Mouse (Mus musculus) liver, adult 2 months (tissue): ENCODE measurements around the gene Myh6. TPM values are rescaled to one million over a fixed set of nuclear protein-coding genes. Genes with fewer than 3 reads are reported as not detected.

Experiments
- DNase-seq: peaks from one replicate; pipeline ENCODE4 v3.0.0-alpha.2; 2011; ENCODE audit warnings: low read depth, low spot score; ENCODE audit errors: extremely low read depth
- H3K27ac ChIP-seq: fragments of 200-500 bp; replicated peaks from 2 replicates; pipeline ENCODE4 v1.5.1; 2012; ENCODE audit warnings: low read depth, mild to moderate bottlenecking, control low read depth, inconsistent platforms, low read length; ENCODE audit not compliant: insufficient read depth
- H3K27me3 ChIP-seq: fragments of 200-500 bp; 2 replicates; pipeline ENCODE4 v1.6.1; 2012; ENCODE audit warnings: mild to moderate bottlenecking, moderate library complexity, low read length, inconsistent platforms; ENCODE audit not compliant: control insufficient read depth, insufficient read depth
- H3K36me3 ChIP-seq: fragments of 200-500 bp; 2 replicates; pipeline ENCODE4 v1.6.1; 2012; ENCODE audit warnings: low read length, inconsistent platforms; ENCODE audit not compliant: control insufficient read depth, insufficient read depth
- H3K4me1 ChIP-seq: fragments of 200-500 bp; 2 replicates; pipeline ENCODE4 v1.6.1; 2011; ENCODE audit warnings: low read length; ENCODE audit not compliant: control insufficient read depth, insufficient read depth
- H3K4me3 ChIP-seq: fragments of 200-500 bp; 2 replicates; pipeline ENCODE4 v1.5.1; 2011; ENCODE audit warnings: low read depth, mild to moderate bottlenecking, control low read depth, low read length, moderate library complexity; ENCODE audit not compliant: insufficient read depth
- H3K79me2 ChIP-seq: fragments of 200-500 bp; 2 replicates; pipeline ENCODE4 v1.6.1; 2012; ENCODE audit warnings: inconsistent platforms, mild to moderate bottlenecking, low read length, moderate library complexity; ENCODE audit not compliant: control insufficient read depth, insufficient read depth
- H3K9ac ChIP-seq: fragments of 200-500 bp; 2 replicates; pipeline ENCODE4 v1.6.1; 2012; ENCODE audit warnings: low read depth, mild to moderate bottlenecking, control low read depth, inconsistent platforms, low read length
- CTCF ChIP-seq: fragments of 200-500 bp; IDR thresholded peaks from 2 replicates; pipeline ENCODE4 v1.5.1; 2011; ENCODE audit warnings: low read depth, low read length, control low read depth
- POLR2A ChIP-seq: fragments of 200-500 bp; IDR thresholded peaks from 2 replicates; pipeline ENCODE4 v1.6.1; 2011; ENCODE audit warnings: low read length, control low read depth; ENCODE audit not compliant: insufficient read depth; ENCODE audit errors: extremely low read depth
- WGBS: fragments of 180-500 bp; shearing (Covaris S2); methylation state at CpG from one replicate; pipeline ENCODE4 v1.1.7; 2018; 5-methylcytosine and 5-hydroxymethylcytosine counted together
- polyA plus RNA-seq: library from polyadenylated mRNA; depleted of rRNA; stranded (reverse); fragments of >200 nt; gene quantifications from 2 replicates; pipeline ENCODE4 v1.2.3, GENCODE M21; 2012
- total RNA-seq: library from RNA; depleted of rRNA; stranded (reverse); fragments of >200 nt; gene quantifications from 2 replicates; pipeline ENCODE4 v1.2.3, GENCODE M21; 2014

Myh6 gene
- total and polyA plus RNA-seq, 2 experiments = 0.02 TPM; not detected in 1

DNA sequence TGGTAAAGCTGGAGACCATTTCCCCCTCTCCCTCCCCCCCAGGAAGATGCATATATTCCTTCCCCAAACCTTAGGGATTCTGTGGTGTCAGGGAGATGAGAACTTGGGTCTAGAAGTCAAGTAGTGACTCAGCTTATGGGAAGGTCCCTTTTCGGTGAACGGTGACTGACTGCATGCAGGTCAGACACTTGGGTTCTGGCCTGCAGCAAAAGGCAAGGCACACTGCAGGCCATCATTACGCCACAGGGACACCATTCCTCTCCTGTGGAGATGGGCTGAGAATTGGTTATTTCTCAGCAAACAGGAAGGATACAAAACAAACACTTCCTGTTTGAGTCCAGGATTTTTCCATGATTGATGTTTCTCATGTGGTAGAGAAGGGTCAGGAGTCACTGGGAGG is 7.5 kb downstream of the Myh6 start:
- no peak overlapping the region for H3K27ac ChIP-seq
- no peaks in the 10 kb centered on the region for H3K27me3 ChIP-seq
- TF ChIP-seq POLR2A = no peak
- no peak for TF ChIP-seq CTCF
- no peaks in the 10 kb centered on the region for H3K79me2 ChIP-seq
- no peaks in the 10 kb centered on the region for H3K36me3 ChIP-seq
- H3K9ac ChIP-seq = no peak overlapping the region
- H3K4me3 ChIP-seq = no peak overlapping the region
- WGBS = 77% methylated on average over 3 of the region's 3 CpGs
- no peaks in the 10 kb centered on the region for H3K4me1 ChIP-seq
- DNase-seq = no peak

DNA sequence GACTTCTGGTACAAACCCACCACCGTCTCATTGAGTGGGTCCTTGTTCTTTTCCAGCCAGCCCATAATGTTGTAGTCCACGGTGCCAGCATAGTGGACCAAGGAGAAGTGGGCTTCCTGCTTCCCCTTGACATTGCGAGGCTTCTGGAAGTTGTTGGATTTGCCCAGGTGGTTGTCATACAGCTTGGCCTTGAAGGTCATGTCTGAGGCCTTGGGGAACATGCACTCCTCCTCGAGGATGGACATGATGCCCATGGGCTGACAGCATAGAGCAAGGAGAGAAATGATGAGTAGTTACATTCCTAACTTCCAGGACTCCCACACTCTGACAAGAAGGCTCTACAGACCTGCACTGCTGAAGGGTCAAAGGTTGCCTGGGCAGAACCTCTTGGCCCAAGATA is 8.2 kb downstream of the Myh6 start:
- no peak for TF ChIP-seq POLR2A
- TF ChIP-seq CTCF = no peak
- WGBS = 81% methylated on average over 4 of the region's 4 CpGs
- H3K9ac ChIP-seq = no peak overlapping the region
- no peaks in the 10 kb centered on the region for H3K36me3 ChIP-seq
- no peak for DNase-seq
- no peak overlapping the region for H3K4me3 ChIP-seq
- H3K27ac ChIP-seq = no peak overlapping the region
- no peaks in the 10 kb centered on the region for H3K79me2 ChIP-seq
- H3K27me3 ChIP-seq = no peaks in the 10 kb centered on the region
- H3K4me1 ChIP-seq = no peaks in the 10 kb centered on the region

DNA sequence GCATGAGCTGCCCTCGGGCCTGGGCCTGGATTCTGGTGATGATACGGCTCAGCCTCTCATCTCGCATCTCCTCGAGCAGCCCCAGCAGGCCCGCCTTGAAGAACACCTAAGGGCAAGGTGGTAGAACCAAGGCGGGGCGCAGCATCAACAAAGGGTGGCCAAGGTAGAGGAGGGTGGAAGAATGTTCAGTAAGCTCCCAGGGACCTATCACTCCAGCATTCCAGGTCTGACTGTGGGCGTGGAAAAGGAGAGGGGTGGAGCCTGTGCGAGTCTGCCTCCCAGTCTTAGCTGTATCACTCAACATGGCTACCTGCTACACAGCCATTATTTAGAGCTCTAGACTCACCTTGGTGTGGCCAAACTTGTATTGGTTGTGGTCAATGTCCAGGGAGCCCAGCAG is 10.2 kb downstream of the Myh6 start:
- Histone ChIP-seq H3K4me1 (no peaks in the 10 kb centered on the region), H3K4me3 (no peak overlapping the region), H3K27me3 (no peaks in the 10 kb centered on the region), H3K9ac (no peak overlapping the region), H3K27ac (no peak overlapping the region), H3K79me2 (no peaks in the 10 kb centered on the region), H3K36me3 (no peaks in the 10 kb centered on the region)
- no peak for DNase-seq
- TF ChIP-seq CTCF (no peak), POLR2A (no peak)
- 86% methylated on average over 9 of the region's 9 CpGs for whole genome bisulfite sequencing

DNA sequence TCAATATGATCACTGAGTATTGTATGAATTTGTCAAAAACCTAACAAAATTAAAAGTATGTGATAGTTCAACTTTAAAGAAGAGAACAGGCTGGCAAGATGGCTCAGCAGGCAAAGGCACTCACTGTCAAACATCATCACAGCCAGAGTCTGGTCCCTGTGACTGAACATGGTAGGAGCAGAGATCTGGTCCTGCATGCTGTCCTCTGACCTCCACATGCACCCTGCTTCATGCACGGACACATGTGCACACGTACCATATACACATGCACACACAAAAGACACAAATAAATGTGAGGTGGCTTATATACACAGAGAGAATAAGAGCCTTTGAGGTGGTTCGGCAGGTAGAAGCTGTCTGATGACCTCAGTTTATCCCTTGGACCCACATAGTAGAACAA is 11.2 kb downstream of the Myh6 start:
- Histone ChIP-seq H3K9ac (no peak overlapping the region), H3K4me3 (no peak overlapping the region), H3K27me3 (no peaks in the 10 kb centered on the region), H3K4me1 (no peaks in the 10 kb centered on the region), H3K27ac (no peak overlapping the region), H3K36me3 (no peaks in the 10 kb centered on the region), H3K79me2 (no peaks in the 10 kb centered on the region)
- TF ChIP-seq POLR2A = no peak
- no peak for TF ChIP-seq CTCF
- DNase-seq = no peak
- 79% methylated on average over 3 of the region's 3 CpGs for WGBS

DNA sequence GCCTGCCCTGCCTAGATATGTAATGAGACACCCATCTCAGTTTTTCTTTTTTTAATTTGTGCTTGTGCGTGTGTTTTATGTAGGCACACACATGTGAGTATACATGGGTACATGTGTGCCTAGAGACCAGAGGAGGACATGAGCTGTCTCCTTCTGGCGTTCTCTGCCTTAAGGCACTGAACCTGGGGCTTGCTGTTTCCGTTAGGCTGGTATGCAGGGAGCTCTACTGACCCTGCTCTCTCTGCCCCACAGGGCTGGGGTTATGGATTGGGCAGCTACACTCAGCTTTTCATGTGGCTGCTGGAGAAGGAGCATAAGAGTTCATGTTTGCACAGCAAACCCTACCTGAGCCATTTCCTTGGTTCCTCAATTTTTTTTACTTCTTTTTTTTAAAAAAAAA is 12.3 kb downstream of the Myh6 start:
- H3K4me3 ChIP-seq = no peak overlapping the region
- no peak overlapping the region for H3K27ac ChIP-seq
- DNase-seq = no peak
- no peaks in the 10 kb centered on the region for H3K27me3 ChIP-seq
- no peak for TF ChIP-seq CTCF
- no peak for TF ChIP-seq POLR2A
- no peaks in the 10 kb centered on the region for H3K4me1 ChIP-seq
- no peak overlapping the region for H3K9ac ChIP-seq
- no peaks in the 10 kb centered on the region for H3K79me2 ChIP-seq
- no peaks in the 10 kb centered on the region for H3K36me3 ChIP-seq
- 77% methylated on average over 3 of the region's 3 CpGs for WGBS

DNA sequence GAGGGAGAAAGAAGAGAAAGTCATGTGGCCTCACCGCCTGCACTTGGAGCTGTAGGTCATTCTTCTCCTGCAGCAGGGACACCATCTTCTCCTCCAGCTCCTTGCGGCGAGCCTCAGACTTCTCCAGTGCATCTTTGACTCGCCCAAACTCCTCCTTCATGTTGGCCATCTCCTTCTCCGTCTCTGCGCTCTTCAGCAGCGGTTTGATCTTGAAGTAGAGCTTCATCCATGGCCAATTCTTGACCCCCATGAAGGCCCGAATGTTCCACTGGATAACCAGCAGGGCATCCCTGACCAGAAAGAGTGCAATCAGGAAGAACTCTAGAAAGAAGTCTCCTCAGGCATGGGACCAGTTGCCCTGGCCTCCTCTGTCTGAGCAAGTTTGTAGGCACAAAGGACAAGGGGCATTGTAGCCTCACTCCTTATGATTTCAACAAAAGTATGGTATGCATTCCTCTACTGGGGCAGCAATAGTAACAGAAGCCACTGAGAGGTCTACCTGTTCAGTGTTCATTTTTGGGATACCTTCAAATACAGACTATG is 13.0 kb downstream of the Myh6 start:
- WGBS = 88% methylated on average over 8 of the region's 8 CpGs
- H3K27ac ChIP-seq = no peak overlapping the region
- no peaks in the 10 kb centered on the region for H3K36me3 ChIP-seq
- TF ChIP-seq CTCF = no peak
- no peak for TF ChIP-seq POLR2A
- H3K4me3 ChIP-seq = no peak overlapping the region
- H3K4me1 ChIP-seq = no peaks in the 10 kb centered on the region
- no peaks in the 10 kb centered on the region for H3K79me2 ChIP-seq
- H3K27me3 ChIP-seq = no peaks in the 10 kb centered on the region
- no peak for DNase-seq
- no peak overlapping the region for H3K9ac ChIP-seq
